Mouse (Mus musculus) layer of hippocampus, adult 6 months (tissue): ENCODE results near the gene Zdhhc4. TPM values are rescaled to one million over a fixed set of nuclear protein-coding genes. Genes with fewer than 3 reads are reported as not detected.

ENCODE experiments used
- long read RNA-seq, 2 experiments: library from polyadenylated mRNA; unstranded; transcript quantifications; one replicate each; pipeline ENCODE4 v2.0.0; 2019 to 2020
- polyA plus RNA-seq: library from polyadenylated mRNA; unstranded; fragments of <200 nt; fragmentation: Nextera tagmentation; gene quantifications from 2 replicates; pipeline ENCODE4 v1.2.3, GENCODE M21; 2021

The Zdhhc4 gene
- 63.9 and 65.3 TPM in 2 replicates for polyA plus RNA-seq
- long read RNA-seq, experiment 1, transcript Zdhhc4-201 (8 exons, 1,364 nt), result major isoform, 25 of 74 reads
- long read RNA-seq, experiment 1, partial matches to known transcripts, result 4 of 74 reads
- long read RNA-seq, experiment 1, other reads (novel, unspliced or antisense), result 42 of 74 reads
- long read RNA-seq, experiment 2, transcript Zdhhc4-201 (8 exons, 1,364 nt), result major isoform, 42 of 182 reads
- long read RNA-seq, experiment 2, partial matches to known transcripts, result 6 of 182 reads
- long read RNA-seq, experiment 2, other reads (novel, unspliced or antisense), result 128 of 182 reads

DNA sequence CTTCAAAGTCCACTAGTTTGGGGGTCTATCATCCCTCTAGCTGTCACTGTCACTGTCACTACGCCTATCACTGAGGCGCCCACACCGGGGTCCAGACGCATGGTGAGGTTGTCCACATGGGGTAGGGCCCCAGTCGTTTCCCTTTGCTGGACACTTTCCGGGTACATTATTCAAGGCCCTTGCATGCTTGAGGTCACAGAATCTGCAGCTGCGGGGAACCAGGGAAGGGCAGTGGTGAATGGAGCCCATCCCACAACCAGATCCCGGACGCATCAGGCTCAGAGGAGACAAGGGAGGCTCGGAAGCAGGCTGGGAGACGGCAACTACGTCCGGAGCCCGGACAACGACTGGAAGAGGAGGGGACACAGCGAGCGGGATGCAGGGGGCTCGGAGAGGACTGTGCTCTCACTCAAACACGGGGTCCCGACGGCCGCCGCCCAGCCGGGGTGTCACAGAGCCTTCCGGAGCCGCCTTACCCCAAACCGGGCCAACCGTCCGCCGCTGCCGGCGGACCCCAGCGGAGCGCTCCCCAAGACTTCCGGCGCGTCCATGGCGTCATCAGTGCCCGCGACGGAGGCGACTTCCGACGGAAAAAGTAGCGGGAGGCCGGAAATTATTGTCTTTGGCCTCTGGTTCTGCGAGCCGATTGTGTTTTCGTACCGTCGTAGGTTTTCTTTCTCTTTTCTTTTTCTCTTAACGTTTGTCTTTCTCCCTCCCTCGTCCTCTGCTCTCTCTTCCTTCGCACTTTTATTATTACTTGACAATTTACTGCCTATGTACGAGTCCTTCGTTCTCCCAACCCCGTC is at the start of gene Zdhhc4:
Gene Zdhhc4, minus strand, starts transcription at position 567 of the 806 bp plus-strand sequence.

DNA sequence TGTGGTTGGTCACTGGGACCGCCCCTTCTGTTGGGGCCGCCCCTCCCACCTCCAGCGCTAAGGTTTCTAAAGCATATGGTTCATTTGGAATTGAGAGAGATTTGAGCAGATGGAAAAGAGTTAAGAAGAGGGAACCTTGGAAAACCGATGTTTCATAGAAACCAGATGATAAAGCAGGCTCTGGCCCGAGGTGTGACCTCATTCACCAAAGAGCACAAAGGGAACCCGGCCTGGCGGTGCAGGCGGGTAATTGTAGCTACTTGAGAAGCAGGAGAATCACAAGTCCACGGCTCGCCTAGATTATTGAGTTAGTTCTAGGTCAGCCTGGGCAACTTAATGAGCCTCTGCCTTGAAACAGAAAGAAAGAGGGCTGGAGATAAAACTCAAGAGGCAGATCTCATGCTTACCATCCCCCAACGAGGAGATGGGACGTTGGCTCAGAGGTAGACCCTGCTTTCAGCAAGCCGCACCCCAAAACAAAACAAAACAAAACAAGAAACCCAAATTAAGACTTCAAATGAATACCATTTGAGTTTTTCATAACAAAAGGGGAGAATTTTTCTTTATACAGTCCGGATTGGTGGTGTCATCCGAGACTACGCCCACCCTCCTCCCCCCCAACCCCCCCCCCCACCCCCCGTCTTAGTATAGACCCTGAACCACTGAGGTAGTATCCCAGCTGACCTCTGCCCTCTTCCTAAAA is 27.8 kb upstream of the Zdhhc4 start, which contains the start of gene Grid2ip:
Gene Grid2ip, plus strand, starts transcription at position 653 of the 703 bp plus-strand sequence.

DNA sequence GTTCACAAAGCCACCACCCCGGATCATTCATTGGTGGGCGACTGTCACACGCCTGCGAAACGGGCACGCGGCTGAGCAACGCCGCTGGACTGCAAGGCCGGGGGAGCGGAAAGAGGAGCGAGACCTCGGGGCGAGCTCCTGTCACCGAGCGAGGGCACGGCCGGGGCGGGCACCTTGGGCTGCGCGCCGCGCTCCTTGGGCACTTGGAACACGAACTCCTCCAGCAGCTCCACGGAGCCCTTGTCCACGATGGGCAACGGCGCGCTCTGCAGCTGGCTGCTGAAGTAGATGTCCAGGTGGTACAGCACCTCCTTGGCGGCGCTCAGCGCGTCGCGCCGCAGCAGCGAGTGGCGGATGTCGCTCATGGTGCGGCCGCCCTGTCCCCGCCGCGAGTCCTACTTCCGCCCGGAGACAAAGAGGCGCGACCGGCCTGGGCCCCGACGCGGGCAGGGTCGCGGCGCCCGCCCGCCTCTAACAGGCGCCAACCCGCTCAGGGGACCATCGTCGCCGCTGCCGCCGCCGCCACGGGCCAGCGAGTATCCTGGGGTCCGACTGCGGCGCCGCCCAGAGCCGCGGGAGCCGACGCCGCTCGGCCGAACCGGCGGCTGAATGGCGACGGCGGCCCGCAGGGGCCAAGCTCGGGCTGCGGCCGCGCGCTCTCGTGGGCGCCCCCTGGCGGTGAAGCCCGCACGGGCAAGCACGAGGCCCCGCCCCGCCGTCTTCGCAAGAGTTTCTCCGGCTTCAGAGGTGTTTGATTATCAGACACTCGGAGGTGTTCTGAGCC is 14.1 kb downstream of the Zdhhc4 start, which contains the start of gene E130309D02Rik:
Gene E130309D02Rik, minus strand, starts transcription at position 631 of the 784 bp plus-strand sequence.

DNA sequence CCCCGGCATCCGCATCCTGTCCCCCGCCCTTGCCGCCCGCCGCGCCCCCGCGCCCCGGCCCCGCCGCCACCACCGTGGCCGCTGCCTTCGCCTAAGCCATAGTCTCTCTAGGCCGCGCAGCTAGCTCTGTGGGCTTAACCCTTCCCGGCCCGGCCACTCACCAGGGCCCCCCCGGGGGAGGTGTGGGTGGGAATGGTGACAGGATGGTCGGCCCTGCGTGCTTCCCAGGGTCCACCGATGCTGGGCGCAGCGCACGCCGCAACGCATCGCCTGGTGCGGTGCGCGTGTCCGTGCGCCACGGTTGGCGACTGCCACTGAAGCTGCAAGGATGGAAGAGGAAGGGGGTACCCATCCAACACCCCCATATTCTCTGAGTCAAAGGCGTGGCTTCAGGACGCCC is 35.7 kb downstream of the Zdhhc4 start, which contains the start of gene Zfp853:
Gene Zfp853, minus strand, starts transcription at position 220 of the 400 bp plus-strand sequence.

DNA sequence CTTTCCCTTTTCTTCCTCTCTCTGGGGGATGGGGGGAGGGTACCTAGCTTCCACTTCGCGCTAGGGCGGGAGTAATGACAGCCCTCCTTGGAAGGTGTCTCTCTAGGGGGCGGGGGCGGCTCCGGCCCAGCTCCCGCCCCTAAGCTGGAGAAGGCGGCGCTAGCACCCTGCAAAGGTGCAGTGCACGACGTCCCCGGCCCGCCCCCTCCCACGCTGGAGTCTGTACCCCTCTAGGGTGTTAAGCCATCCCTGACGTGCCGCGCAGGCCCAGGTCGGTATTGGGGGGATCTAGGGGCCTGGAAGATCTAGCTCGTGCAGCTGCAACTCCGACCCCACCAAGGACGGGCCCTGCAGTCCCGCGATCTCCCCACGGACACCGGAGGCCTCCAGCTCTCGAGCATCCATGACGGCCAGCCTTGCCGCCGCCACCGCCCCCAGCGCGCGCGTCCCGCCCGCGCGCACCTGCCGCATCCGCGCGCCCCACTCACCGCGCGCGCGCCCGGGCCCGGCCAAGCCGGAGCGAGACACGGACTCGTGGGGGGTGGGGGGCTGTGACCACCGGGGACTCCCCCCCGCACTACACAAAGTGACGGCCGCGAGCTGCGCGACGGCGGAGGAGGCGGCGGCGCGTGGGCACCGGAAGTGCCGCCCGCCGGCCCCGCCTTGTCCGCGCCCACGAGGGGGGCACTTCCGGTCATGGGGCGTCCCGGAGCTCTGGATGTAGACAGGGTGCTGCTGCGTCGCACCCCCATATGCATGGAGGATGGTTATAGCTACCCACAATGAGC is 59.5 kb downstream of the Zdhhc4 start, which contains the start of gene Zfp316:
Gene Zfp316, minus strand, starts transcription at position 660 of the 788 bp plus-strand sequence.

Other genes starting within 250 kb of the Zdhhc4 start
- gene Rnf216, start 216.3 kb downstream of the Zdhhc4 start, polyA plus RNA-seq, result 13.7 and 15.0 TPM in 2 replicates
- gene Olfr718-ps1, start 181.7 kb downstream of the Zdhhc4 start, polyA plus RNA-seq, result not detected in 2 replicates
- 4.6 and 4.8 TPM in 2 replicates for gene Rbak, start 148.5 kb downstream of the Zdhhc4 start, polyA plus RNA-seq
- gene Spdye4b, start 148.2 kb downstream of the Zdhhc4 start, polyA plus RNA-seq, result not detected in 2 replicates
- not detected in 2 replicates for gene Spdye4a, start 102.4 kb downstream of the Zdhhc4 start, polyA plus RNA-seq
- gene Zfp12, start 94.1 kb downstream of the Zdhhc4 start, polyA plus RNA-seq, result 4.9 and 5.4 TPM in 2 replicates
- 4.9 and 6.6 TPM in 2 replicates for gene Zfp316, start 59.2 kb downstream of the Zdhhc4 start, polyA plus RNA-seq
- 0.18 and 0.50 TPM in 2 replicates for gene Zfp853, start 35.6 kb downstream of the Zdhhc4 start, polyA plus RNA-seq
- gene E130309D02Rik, start 13.9 kb downstream of the Zdhhc4 start, polyA plus RNA-seq, result 21.1 and 24.4 TPM in 2 replicates
- 1.3 TPM in 2 replicates for gene Grid2ip, start 28.1 kb upstream of the Zdhhc4 start, polyA plus RNA-seq
- 95.3 and 134 TPM in 2 replicates for gene Kdelr2, start 74.6 kb upstream of the Zdhhc4 start, polyA plus RNA-seq
- 20.1 and 22.2 TPM in 2 replicates for gene Daglb, start 135.3 kb upstream of the Zdhhc4 start, polyA plus RNA-seq
- 276 and 448 TPM in 2 replicates for gene Rac1, start 198.8 kb upstream of the Zdhhc4 start, polyA plus RNA-seq